Mouse (Mus musculus) neutrophil, adult 5-6 weeks (primary cell): ENCODE results near the gene Vmn1r129. TPM values are rescaled to one million over a fixed set of nuclear protein-coding genes. Genes with fewer than 3 reads are reported as not detected.
"Not testable (repeated sequence)": the region's sequence is repeated elsewhere in the genome, so short reads cannot be mapped to it uniquely, and the experiment has no call there.

Experiments used
- ATAC-seq: fragments of 151-379, 151-347 bp; 2 replicates; pipeline ENCODE4 v1.8.0; 2017; ENCODE audit warnings: mild to moderate bottlenecking, moderate TSS enrichment; ENCODE audit not compliant: insufficient number of reproducible peaks, poor library complexity, low FRiP score, severe bottlenecking; ENCODE audit errors: extremely low read depth
- total RNA-seq: library from RNA; stranded (forward); fragments of 200-1000 nt; gene quantifications from 2 replicates; pipeline ENCODE4 v1.2.3, GENCODE M21; 2017

Gene Vmn1r129
- not detected in 2 replicates for total RNA-seq

GRCm38 (mm10) chr7:21361191-21361590 lies at the start of gene Vmn1r129:
Vmn1r129 (minus strand) TSS chr7:21361291.
- ATAC-seq = not testable (repeated sequence)

- not testable (repeated sequence) for ATAC-seq
Observed at GRCm38 (mm10) chr7:21349073-21349472, 12.0 kb downstream of the Vmn1r129 start, which contains the start of gene Vmn1r128. Vmn1r128 (plus strand) TSS chr7:21349373.

DNA sequence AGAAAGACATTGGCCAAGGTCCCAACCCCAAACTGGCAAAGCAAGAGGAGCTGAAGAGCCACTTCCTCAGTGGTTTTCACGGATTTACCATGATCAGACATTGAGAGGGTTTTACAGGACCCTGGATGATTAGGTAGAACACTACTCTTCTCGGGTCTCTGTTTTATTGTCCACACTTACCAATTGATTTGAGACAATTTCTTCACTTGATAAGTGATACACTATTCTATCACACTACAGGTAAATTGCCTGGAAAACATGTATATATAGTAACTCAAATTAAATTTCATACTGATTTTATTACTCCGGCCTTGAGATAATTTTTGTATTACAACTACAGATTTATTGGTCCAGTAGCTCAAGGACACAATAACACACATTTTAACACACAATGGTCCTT lies 41.3 kb downstream of the Vmn1r129 start, which contains the start of gene Vmn1r127:
TSS of gene Vmn1r127 (minus strand) at position 101 of the 400 bp plus-strand sequence.
- not testable (repeated sequence) for ATAC-seq

Other genes with a start within 250 kb of the Vmn1r129 start
- not detected in 2 replicates for gene Vmn1r122, start 227.2 kb downstream of the Vmn1r129 start, total RNA-seq
- gene Vmn1r123, start 199.1 kb downstream of the Vmn1r129 start, total RNA-seq = not detected in 2 replicates
- not detected in 2 replicates for gene Gm5157, start 170.9 kb downstream of the Vmn1r129 start, total RNA-seq
- not detected in 2 replicates for gene Vmn1r124, start 100.7 kb downstream of the Vmn1r129 start, total RNA-seq
- not detected in 2 replicates for gene Vmn1r125, start 89.1 kb downstream of the Vmn1r129 start, total RNA-seq
- not detected in 2 replicates for gene Vmn1r126, start 59.8 kb downstream of the Vmn1r129 start, total RNA-seq
- gene Vmn1r127, start 41.4 kb downstream of the Vmn1r129 start, total RNA-seq = not detected in 2 replicates
- not detected in 2 replicates for gene Vmn1r128, start 11.9 kb downstream of the Vmn1r129 start, total RNA-seq
- not detected in 2 replicates for gene Gm6882, start 71.5 kb upstream of the Vmn1r129 start, total RNA-seq
- gene Vmn1r130, start 150.5 kb upstream of the Vmn1r129 start, total RNA-seq = not detected in 2 replicates
- not detected in 2 replicates for gene Vmn1r131, start 184.8 kb upstream of the Vmn1r129 start, total RNA-seq